13 mouse cellular contexts compared by ENCODE assay signal in genomic region chr14:33083326-33083725, GRCm38 (mm10).
"Had no signal": no experiment of that assay in that cellular context is flagged by ENCODE, and none has a peak within 500 bp of the region (broad histone marks: within the 10 kb centered on the region; RNA-seq: fewer than 3 reads in every experiment).

No protein-coding gene starts in this region.

- H3K4me3 ChIP-seq: left cerebral cortex, adult 2 months; limb, embryonic 10.5 days; liver, embryonic 13.5 days; lung, embryonic 15.5 days; midbrain, embryonic 12.5 days; stomach, embryonic 15.5 days had no signal

- H3K4me2 ChIP-seq: liver, embryonic 13.5 days; lung, embryonic 15.5 days; midbrain, embryonic 12.5 days; stomach, embryonic 15.5 days had no signal

- H3K4me1 ChIP-seq: limb, embryonic 10.5 days; liver, embryonic 13.5 days; lung, embryonic 15.5 days; midbrain, embryonic 12.5 days; stomach, embryonic 15.5 days had no signal

- H3K27ac ChIP-seq: hindbrain, postnatal 0 days; left cerebral cortex, adult 2 months; limb, embryonic 10.5 days; liver, embryonic 13.5 days; lung, embryonic 15.5 days; macrophage; midbrain, embryonic 12.5 days; stomach, embryonic 15.5 days had no signal

- H3K36me3 ChIP-seq: limb, embryonic 10.5 days; liver, embryonic 13.5 days; lung, embryonic 15.5 days; midbrain, embryonic 12.5 days; stomach, embryonic 15.5 days had no signal

- ATAC-seq: hindbrain, postnatal 0 days; liver, postnatal 0 days had no signal

- DNase-seq: liver, embryonic 13.5 days; liver, postnatal 0 days; lung, postnatal 14 days; right cerebral cortex, postnatal 14 days; thymus, adult 2 months; thymus, postnatal 25 days had no signal

- H3K9ac ChIP-seq: liver, embryonic 13.5 days; liver, postnatal 0 days; lung, embryonic 15.5 days; midbrain, embryonic 12.5 days; stomach, embryonic 15.5 days had no signal

- H3K27me3 ChIP-seq: liver, embryonic 13.5 days; lung, embryonic 15.5 days; midbrain, embryonic 12.5 days; stomach, embryonic 15.5 days had no signal

- H3K9me3 ChIP-seq: limb, embryonic 10.5 days; liver, embryonic 13.5 days; lung, embryonic 15.5 days; midbrain, embryonic 12.5 days; stomach, embryonic 15.5 days had no signal
